Mouse (Mus musculus): ENCODE data around the gene Pard3. TPM values are rescaled to one million over a fixed set of nuclear protein-coding genes. Genes with fewer than 3 reads are reported as not detected.

The Pard3 gene
- polyA plus RNA-seq, 1 experiment from 2014 or later: 37.8 TPM

DNA sequence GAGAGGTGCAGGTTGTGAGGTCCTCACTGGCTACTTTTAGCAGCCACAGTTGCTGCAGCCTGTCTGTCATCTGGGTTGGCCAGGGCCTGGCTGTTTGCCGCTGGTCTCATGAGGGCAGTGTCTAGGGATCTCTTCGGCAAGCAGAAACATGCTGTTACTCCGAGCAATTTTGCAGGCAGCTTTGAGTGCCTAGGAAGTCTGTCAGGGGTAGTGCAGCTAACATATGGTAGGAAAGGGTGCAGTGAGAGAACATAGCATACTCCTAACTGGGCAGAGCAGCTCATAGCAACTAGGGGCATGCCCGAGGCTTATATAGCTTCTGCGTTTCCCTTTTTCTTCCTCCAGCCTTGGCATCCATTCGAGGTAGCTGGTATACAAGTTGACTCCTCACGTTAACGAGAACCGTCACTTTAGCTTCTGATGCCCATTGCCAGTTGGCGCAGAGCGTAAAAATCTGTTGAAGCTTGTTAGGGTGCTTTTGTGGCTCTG, 54.7 kb downstream of the Pard3 start:
- Histone ChIP-seq H3K9ac (no peak overlapping the region), H3K36me3 (replicated peaks) (no peaks in the 10 kb centered on the region), H3K9me3 (no peaks in the 10 kb centered on the region), H3K4me2 (no peak overlapping the region), H3K4me1 (peaks cover 16% of the 10 kb centered on the region), H3K27me3 (no peaks in the 10 kb centered on the region), H3K27ac (no peak overlapping the region), H3K4me3 (replicated peaks) (no peak overlapping the region)
- WGBS: 80% methylated on average over 11 of the region's 11 CpGs
- no peak for ATAC-seq (ENCODE audit: low FRiP score)

DNA sequence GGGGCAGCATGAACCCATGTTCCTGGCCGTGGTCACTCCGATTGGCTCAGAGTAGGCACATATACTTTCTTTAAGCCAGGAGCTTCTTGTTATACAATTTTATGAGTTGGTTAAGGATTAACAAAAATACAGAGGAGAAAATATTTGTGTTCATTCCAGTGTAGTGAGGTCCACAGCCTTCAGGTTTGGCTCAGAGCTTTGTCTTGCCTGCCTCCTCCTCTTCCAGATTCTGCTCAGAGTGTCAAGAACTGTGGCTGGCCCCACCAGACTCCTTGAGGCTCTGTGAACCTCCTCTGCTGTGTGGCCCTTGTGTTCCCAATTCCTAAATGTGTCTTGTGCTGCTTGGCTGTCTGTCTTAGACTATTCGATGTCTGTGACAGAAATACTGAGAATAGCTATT, 59.7 kb downstream of the Pard3 start:
- Histone ChIP-seq H3K4me2 (no peak overlapping the region), H3K9ac (no peak overlapping the region), H3K4me1 (peaks cover 39% of the 10 kb centered on the region), H3K27me3 (no peaks in the 10 kb centered on the region), H3K9me3 (no peaks in the 10 kb centered on the region), H3K36me3 (replicated peaks) (no peaks in the 10 kb centered on the region), H3K27ac (no peak overlapping the region), H3K4me3 (replicated peaks) (no peak overlapping the region)
- 95% methylated on average over 3 of the region's 3 CpGs for WGBS
- no peak for ATAC-seq (ENCODE audit: low FRiP score)

DNA sequence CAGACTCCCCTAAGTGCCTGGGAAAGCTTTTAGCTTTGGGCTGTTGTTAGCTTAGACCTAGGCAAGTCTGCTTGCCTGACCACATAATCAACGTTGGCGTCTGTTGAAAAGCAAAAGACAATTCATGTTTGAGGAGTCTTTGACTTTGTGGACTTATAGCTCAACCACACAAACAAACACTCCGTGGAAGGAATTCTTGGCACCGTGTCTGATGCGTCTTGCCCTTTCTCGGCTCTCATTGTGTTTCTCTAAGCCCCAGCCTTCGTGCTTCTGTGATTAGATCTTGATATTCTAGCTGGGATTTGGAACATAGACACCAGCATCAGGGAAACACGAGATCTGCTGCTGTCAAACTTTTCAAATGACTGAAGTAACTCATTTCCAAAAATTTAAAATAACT, 61.1 kb downstream of the Pard3 start:
- Histone ChIP-seq H3K27ac (no peak overlapping the region), H3K27me3 (no peaks in the 10 kb centered on the region), H3K4me2 (no peak overlapping the region), H3K9ac (no peak overlapping the region), H3K4me3 (replicated peaks) (no peak overlapping the region), H3K36me3 (replicated peaks) (no peaks in the 10 kb centered on the region), H3K4me1 (peaks cover 38% of the 10 kb centered on the region), H3K9me3 (no peaks in the 10 kb centered on the region)
- ATAC-seq (ENCODE audit: low FRiP score): no peak
- 62% methylated on average over 8 of the region's 8 CpGs for WGBS

DNA sequence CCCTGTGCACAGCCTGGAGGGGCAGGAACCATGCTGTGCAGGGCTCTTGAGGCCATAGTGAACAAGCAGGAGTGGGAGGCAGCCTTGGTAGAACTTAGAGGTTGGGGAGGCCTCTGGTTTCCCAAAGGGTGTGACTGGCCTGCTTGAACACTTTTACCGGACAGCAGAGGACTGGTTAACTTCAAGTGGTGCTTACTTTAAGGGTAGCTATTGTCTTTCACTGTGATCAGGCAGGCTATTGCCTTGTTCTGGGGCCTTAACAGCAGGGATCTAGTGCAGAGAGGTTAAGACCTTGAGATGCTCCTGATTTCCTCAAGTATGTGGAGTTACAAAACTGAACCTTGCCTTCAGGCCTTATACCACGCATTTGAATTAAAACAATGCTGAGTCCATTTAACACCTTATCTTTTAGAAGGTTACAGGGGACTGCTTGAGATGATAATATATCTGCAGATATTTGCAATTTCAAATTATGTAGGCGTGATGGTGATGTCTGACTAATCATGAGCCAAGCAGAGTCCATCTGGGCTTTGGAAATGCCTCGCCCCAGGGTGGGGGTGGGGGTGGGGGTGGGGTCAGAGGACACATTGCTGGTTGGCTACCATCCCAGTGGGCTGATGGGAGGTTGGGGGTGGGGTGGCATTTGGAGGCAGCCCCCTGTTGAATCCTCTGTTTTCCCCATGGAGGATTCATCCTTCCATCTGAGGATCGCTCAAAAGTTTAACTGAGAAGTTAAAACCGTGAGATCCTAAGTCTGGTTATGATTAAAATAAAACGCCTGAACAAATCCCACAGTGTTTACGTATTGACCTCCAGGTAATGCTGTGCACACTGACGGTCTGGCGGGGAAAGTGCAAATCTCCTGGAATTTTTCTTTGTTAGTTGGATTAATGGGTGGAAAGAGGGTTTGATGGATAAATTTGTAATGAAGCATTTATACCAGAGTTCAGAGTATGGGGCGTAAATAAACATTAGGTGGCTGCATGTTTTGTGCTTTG, 62.3 kb downstream of the Pard3 start:
- peak overlapping the region; percentile 10; the same call in 1 of the 2 replicates for H3K4me2 ChIP-seq
- H3K4me3 ChIP-seq (replicated peaks): no peak overlapping the region
- no peaks in the 10 kb centered on the region for H3K9me3 ChIP-seq
- peaks cover 43% of the 10 kb centered on the region for H3K4me1 ChIP-seq
- no peaks in the 10 kb centered on the region for H3K36me3 ChIP-seq (replicated peaks)
- WGBS: 24% methylated on average over 11 of the region's 11 CpGs
- H3K27me3 ChIP-seq: no peaks in the 10 kb centered on the region
- H3K27ac ChIP-seq: no peak overlapping the region
- H3K9ac ChIP-seq: no peak overlapping the region
- ATAC-seq (ENCODE audit: low FRiP score): no peak

DNA sequence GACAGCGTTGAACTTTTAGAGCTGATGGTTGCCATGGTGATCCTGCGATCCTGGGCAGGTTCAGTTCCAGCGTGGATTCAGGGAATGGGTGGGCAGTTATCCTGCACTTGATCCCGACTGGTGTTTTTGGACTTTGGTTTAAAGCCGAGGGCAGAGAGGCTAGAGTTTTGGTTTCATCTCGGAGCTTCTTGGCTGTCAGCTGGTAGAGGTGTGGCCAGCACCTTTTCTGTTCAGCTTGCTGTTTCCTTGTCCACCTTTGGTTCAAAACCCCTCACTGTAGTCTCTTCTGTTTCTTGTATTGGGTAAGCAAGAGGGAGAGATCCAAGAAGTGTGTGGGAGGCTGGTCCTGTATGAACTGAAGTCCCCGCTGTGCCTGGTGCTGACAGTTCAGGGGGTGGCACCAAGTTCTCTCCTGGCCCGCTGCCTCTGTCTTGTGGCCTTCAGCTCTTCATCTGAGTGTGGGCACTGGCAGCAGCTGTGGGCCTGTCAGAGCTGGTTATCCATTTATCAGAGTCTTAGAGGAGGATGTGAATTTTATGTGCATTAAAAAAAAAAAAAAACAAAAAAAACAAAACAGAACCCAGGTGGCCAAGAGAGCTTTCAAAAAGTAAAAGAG, 65.2 kb downstream of the Pard3 start:
- Histone ChIP-seq H3K4me1 (peaks cover 43% of the 10 kb centered on the region), H3K9me3 (no peaks in the 10 kb centered on the region), H3K27ac (no peak overlapping the region), H3K4me3 (replicated peaks) (no peak overlapping the region), H3K36me3 (replicated peaks) (no peaks in the 10 kb centered on the region), H3K4me2 (no peak overlapping the region), H3K27me3 (no peaks in the 10 kb centered on the region), H3K9ac (no peak overlapping the region)
- ATAC-seq (ENCODE audit: low FRiP score): no peak
- 48% methylated on average over 8 of the region's 8 CpGs for WGBS

DNA sequence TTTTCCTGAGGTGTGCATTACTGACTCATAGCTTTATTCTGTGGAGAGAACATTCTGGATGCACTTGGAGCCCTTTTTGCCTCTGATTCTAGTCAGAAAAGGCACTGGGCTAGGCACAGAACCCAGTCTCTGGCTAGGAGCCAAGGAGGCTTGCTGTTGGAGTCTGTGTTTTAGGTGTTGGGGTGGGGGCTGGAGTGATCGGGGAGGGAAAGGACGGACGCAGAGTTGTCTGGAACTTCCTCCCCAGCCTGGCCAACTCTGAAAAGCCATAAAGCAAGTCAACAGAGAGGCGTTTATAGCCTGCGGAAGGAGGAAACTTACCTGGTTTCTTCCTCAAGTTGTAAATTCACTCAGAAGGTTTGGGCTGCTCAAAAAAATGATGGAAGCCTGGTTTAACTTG, 70.6 kb downstream of the Pard3 start:
- H3K4me1 ChIP-seq: 0 out of 2 replicates have a peak, but pooled peaks cover 7% of the 10 kb centered on the region
- WGBS: 85% methylated on average over 5 of the region's 5 CpGs
- H3K27me3 ChIP-seq: no peaks in the 10 kb centered on the region
- H3K9ac ChIP-seq: no peak overlapping the region
- no peak overlapping the region for H3K4me2 ChIP-seq
- H3K9me3 ChIP-seq: no peaks in the 10 kb centered on the region
- no peak overlapping the region for H3K27ac ChIP-seq
- ATAC-seq (ENCODE audit: low FRiP score): no peak
- H3K4me3 ChIP-seq (replicated peaks): no peak overlapping the region
- H3K36me3 ChIP-seq (replicated peaks): no peaks in the 10 kb centered on the region

DNA sequence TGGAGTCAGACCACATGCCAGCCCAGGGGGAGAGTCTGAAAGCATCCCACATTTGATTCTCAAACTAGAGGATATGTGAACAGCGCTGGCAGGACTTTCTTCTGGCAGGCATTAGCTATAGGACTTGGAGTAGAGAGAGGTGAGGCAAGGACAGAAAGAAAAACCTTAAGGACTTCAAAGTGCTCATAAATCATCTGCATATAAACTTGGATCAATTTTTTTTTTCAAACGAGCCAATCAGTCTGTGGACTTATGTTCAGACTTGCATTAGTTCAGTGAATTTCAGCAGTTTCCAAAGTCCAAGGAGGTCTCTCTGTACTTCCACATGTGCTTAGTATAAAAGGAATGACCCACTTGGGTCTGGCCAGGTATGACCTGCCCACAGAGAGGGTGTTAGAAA, 72.5 kb downstream of the Pard3 start:
- 91% methylated on average over 2 of the region's 2 CpGs for WGBS
- Histone ChIP-seq H3K36me3 (replicated peaks) (no peaks in the 10 kb centered on the region), H3K4me1 (no peaks in the 10 kb centered on the region), H3K4me3 (replicated peaks) (no peak overlapping the region), H3K27me3 (no peaks in the 10 kb centered on the region), H3K4me2 (no peak overlapping the region), H3K9ac (no peak overlapping the region), H3K9me3 (no peaks in the 10 kb centered on the region), H3K27ac (no peak overlapping the region)
- ATAC-seq (ENCODE audit: low FRiP score): no peak

DNA sequence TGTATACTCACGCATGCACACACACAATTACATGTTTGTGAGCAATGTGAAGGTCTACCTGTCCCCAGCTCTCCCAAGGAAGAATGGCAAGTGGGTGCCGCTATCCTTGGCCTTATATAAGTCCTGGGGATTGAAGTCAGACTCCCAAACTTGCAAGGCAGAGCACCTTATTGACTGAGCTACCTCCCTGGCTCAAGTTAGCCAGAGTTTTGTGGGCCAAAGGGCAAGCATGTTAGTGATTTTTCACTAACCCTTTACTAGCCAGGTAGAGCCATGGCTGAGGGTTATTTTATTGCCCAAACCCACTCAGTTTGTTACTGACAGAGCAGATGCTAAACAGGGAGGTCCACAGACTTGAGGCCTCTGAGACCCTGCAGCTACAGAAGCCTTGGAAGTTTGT, 73.1 kb downstream of the Pard3 start:
- no peak overlapping the region for H3K4me2 ChIP-seq
- H3K9ac ChIP-seq: no peak overlapping the region
- H3K27ac ChIP-seq: no peak overlapping the region
- no peak overlapping the region for H3K4me3 ChIP-seq (replicated peaks)
- H3K36me3 ChIP-seq (replicated peaks): no peaks in the 10 kb centered on the region
- H3K9me3 ChIP-seq: no peaks in the 10 kb centered on the region
- WGBS: 94% methylated on average over 2 of the region's 2 CpGs
- no peaks in the 10 kb centered on the region for H3K4me1 ChIP-seq
- no peaks in the 10 kb centered on the region for H3K27me3 ChIP-seq
- ATAC-seq (ENCODE audit: low FRiP score): no peak

DNA sequence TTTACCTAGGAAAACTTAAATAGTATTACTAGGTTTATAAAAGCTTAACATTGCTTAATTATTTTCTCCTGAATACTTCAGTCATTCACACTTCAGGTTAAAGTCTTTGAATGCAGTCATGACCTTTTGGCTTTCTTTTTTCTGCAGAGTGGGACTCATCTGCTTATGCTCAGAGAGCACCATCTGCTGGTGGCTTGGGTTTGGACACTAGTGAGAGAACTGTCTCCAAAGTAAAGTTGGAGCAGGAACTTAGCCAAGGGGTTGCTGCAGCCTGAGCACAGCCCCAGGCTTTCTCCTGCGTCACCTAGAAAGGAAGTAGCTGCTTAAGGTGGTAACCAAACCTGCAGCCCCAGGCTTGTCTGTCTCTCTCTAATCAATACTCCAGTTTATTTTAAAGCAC, 75.5 kb downstream of the Pard3 start:
- H3K27ac ChIP-seq: no peak overlapping the region
- H3K27me3 ChIP-seq: no peaks in the 10 kb centered on the region
- 0 out of 2 replicates have a peak, but pooled peaks have one; percentile 60 for ATAC-seq (ENCODE audit: low FRiP score)
- H3K4me3 ChIP-seq (replicated peaks): no peak overlapping the region
- no peak overlapping the region for H3K4me2 ChIP-seq
- H3K36me3 ChIP-seq (replicated peaks): no peaks in the 10 kb centered on the region
- H3K4me1 ChIP-seq: no peaks in the 10 kb centered on the region
- WGBS: 31% methylated on average over 1 of the region's 1 CpGs
- H3K9ac ChIP-seq: no peak overlapping the region
- no peaks in the 10 kb centered on the region for H3K9me3 ChIP-seq

DNA sequence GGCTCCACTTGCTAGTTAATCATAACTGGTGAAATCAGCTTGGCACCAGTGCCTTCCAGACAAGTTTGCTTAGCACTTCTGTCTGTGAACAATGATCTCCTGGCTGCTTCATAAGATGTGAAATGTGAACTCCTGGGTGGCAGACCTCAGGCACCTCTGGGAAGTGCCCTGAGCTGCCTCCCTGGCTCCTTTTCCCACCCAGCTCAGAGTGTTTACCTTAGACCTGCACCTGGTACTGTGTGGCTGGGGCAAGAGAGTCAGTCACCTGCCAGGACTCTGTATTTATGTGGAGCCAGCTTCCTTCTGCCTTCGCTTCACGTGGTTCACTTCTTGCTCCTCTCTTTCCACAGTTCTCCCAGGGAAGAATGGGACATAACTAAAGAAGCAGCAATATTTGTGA, 77.3 kb downstream of the Pard3 start:
- peaks cover 9% of the 10 kb centered on the region for H3K4me1 ChIP-seq
- no peaks in the 10 kb centered on the region for H3K36me3 ChIP-seq (replicated peaks)
- no peak for ATAC-seq (ENCODE audit: low FRiP score)
- no peaks in the 10 kb centered on the region for H3K9me3 ChIP-seq
- no peak overlapping the region for H3K9ac ChIP-seq
- no peaks in the 10 kb centered on the region for H3K27me3 ChIP-seq
- no peak overlapping the region for H3K27ac ChIP-seq
- 95% methylated on average over 2 of the region's 2 CpGs for WGBS
- no peak overlapping the region for H3K4me2 ChIP-seq
- no peak overlapping the region for H3K4me3 ChIP-seq (replicated peaks)

DNA sequence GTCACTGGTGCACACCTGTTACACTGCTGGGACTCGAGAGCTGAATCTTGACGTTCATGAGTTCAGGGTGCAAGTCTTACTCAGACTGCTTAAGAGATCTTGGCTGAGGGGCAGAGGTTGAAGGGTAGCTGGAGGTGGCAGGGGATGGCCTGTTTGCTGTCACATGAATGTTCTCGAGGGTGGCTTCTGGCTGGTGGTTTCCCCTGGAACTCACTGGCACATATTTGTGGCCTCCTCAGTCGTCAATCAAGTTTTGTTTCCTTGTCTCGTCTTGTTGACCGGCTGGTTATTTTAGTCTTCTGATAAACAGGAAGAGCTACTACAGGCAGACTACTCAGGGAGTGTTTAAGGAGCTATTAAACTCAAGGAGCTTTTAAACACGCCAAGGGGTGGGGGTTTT, 79.9 kb downstream of the Pard3 start:
- no peak for ATAC-seq (ENCODE audit: low FRiP score)
- WGBS: 67% methylated on average over 7 of the region's 7 CpGs

DNA sequence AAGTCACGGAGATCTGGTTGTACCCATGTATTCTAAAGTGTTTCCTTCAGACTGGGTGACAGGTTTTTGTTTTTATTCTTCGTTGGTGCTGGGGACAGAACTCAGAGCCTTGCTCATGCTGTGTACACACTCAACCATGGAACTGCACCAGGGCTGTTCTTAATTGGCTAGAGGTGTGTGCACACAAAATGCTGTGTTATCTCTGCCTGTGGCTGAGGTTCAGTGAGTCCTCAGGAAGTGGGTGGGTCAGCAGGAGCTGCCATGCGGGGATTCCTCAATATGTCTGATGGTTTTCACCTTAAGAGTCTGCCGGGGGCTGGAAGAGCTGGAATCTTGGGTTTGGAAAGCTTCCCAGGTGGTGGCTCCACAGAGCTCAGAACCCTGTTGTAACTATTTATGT, 80.9 kb downstream of the Pard3 start:
- no peak overlapping the region for H3K4me2 ChIP-seq
- H3K27me3 ChIP-seq: no peaks in the 10 kb centered on the region
- H3K36me3 ChIP-seq (replicated peaks): no peaks in the 10 kb centered on the region
- no peak overlapping the region for H3K4me3 ChIP-seq (replicated peaks)
- 72% methylated on average over 4 of the region's 4 CpGs for WGBS
- H3K9ac ChIP-seq: no peak overlapping the region
- ATAC-seq (ENCODE audit: low FRiP score): no peak
- peaks cover 12% of the 10 kb centered on the region for H3K4me1 ChIP-seq
- no peak overlapping the region for H3K27ac ChIP-seq
- no peaks in the 10 kb centered on the region for H3K9me3 ChIP-seq

More for the DNA sequence above, 79.9 kb downstream of the Pard3 start:
- Histone ChIP-seq H3K4me3 (replicated peaks) (no peak overlapping the region), H3K27me3 (no peaks in the 10 kb centered on the region), H3K4me2 (no peak overlapping the region), H3K36me3 (replicated peaks) (no peaks in the 10 kb centered on the region), H3K9ac (no peak overlapping the region), H3K4me1 (peaks cover 9% of the 10 kb centered on the region), H3K27ac (no peak overlapping the region), H3K9me3 (no peaks in the 10 kb centered on the region)
